8 mouse cellular contexts compared by ENCODE assay signal in the genomic region with DNA sequence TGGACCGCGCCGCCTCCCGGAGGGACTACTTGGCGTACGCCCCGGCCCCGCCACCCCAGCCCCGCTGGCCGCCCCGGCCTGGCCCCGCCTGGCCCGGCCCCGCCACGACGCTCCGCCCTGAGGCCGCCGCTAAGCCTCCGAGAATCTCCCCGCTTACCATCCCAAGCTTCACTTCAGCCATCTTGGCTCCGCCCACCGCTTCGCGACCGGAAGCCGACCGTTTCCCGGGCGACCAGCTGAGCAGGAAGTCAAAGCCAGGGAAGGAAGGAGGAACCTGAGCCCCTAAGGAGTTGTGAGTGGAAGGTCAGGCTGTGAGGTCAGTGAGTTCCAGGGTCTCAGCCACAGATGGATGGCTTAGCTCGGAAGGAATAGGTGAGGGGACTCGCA. TPM values are rescaled to one million over a fixed set of nuclear protein-coding genes. Genes with fewer than 3 reads are reported as not detected.
A peak's percentile ranks its signal among the peaks of the same experiment; 100 is the strongest.
DNase-seq lines count a peak whose midpoint lies in the region; ATAC-seq lines count a peak whose summit lies in the region.

TSS of gene Bbs4 (minus strand) at position 256 of the 387 bp plus-strand sequence.

- no peaks in the 10 kb centered on the region for H3K36me3 ChIP-seq in forebrain, embryonic 10.5 days (replicated peaks)
- no peaks in the 10 kb centered on the region for H3K36me3 ChIP-seq in heart, embryonic 16.5 days (ENCODE audit: control insufficient read depth, insufficient read depth)
- no peaks in the 10 kb centered on the region for H3K36me3 ChIP-seq in liver, embryonic 15.5 days (replicated peaks)
- no peaks in the 10 kb centered on the region for H3K36me3 ChIP-seq in neural tube, embryonic 12.5 days

- H3K4me1 ChIP-seq in forebrain, embryonic 10.5 days, result peaks cover 15% of the 10 kb centered on the region
- peaks cover 3% of the 10 kb centered on the region; the same call in 1 of the 2 replicates for H3K4me1 ChIP-seq in heart, embryonic 16.5 days (ENCODE audit: control insufficient read depth, insufficient read depth, low read length)
- H3K4me1 ChIP-seq in liver, embryonic 15.5 days (replicated peaks), result peaks cover 12% of the 10 kb centered on the region
- peaks cover 10% of the 10 kb centered on the region; the same call in 1 of the 2 replicates for H3K4me1 ChIP-seq in neural tube, embryonic 12.5 days

- ATAC-seq in CD4-positive, CD25-positive, alpha-beta regulatory T cell, adult 4 months, result peak; percentile 96
- peak; percentile 96 for ATAC-seq in heart, embryonic 16.5 days (replicated peaks; ENCODE audit: extremely low read depth, insufficient read depth, low FRiP score)
- peak; percentile 100 for ATAC-seq in liver, embryonic 15.5 days (ENCODE audit: insufficient read depth)
- ATAC-seq in neural tube, embryonic 12.5 days (ENCODE audit: low FRiP score, low read depth), result peak; percentile 82

- peak within 1 kb of the TSS; percentile 84 for H3K9ac ChIP-seq in heart, embryonic 16.5 days (ENCODE audit: low read length)
- peak within 1 kb of the TSS; percentile 66 for H3K9ac ChIP-seq in liver, embryonic 15.5 days
- peak within 1 kb of the TSS; percentile 87 for H3K9ac ChIP-seq in neural tube, embryonic 12.5 days

- peak; percentile 85 for DNase-seq in c-Kit-negative CD71-positive TER-119-positive erythroid progenitor cells, embryonic 14.5 days (ENCODE audit: low read depth, low spot score)
- peak; percentile 93 for DNase-seq in forebrain, embryonic 10.5 days (ENCODE audit: extremely low spot score, low spot score)
- DNase-seq in kidney, postnatal 36 days, result peak; percentile 96 to 98
- peak; percentile 79 for DNase-seq in telencephalon, adult 2 months (ENCODE audit: low read depth, low spot score)

- peak within 1 kb of the TSS; percentile 91 for H3K27ac ChIP-seq in forebrain, embryonic 10.5 days
- H3K27ac ChIP-seq in heart, embryonic 16.5 days (ENCODE audit: low read length), result peak within 1 kb of the TSS; percentile 89
- H3K27ac ChIP-seq in liver, embryonic 15.5 days (replicated peaks), result peak within 1 kb of the TSS; percentile 66
- peak within 1 kb of the TSS; percentile 53; the same call in 1 of the 2 replicates for H3K27ac ChIP-seq in neural tube, embryonic 12.5 days

- WGBS in forebrain, embryonic 10.5 days, result under 1% methylated on average over 32 of the region's 32 CpGs
- WGBS in heart, embryonic 16.5 days, result under 1% methylated on average over 32 of the region's 32 CpGs
- WGBS in liver, embryonic 15.5 days (ENCODE audit: insufficient replicate concordance), result 1% methylated on average over 32 of the region's 32 CpGs
- WGBS in neural tube, embryonic 12.5 days, result under 1% methylated on average over 32 of the region's 32 CpGs

- H3K9me3 ChIP-seq in forebrain, embryonic 10.5 days, result no peaks in the 10 kb centered on the region
- no peaks in the 10 kb centered on the region for H3K9me3 ChIP-seq in heart, embryonic 16.5 days (replicated peaks; ENCODE audit: control insufficient read depth, low read length)
- H3K9me3 ChIP-seq in liver, embryonic 15.5 days (replicated peaks), result no peaks in the 10 kb centered on the region
- no peaks in the 10 kb centered on the region for H3K9me3 ChIP-seq in neural tube, embryonic 12.5 days

- H3K4me3 ChIP-seq in forebrain, embryonic 10.5 days, result peak within 1 kb of the TSS; percentile 71
- H3K4me3 ChIP-seq in heart, embryonic 16.5 days (ENCODE audit: low read length), result peak within 1 kb of the TSS; percentile 84
- peak within 1 kb of the TSS; percentile 69 for H3K4me3 ChIP-seq in liver, embryonic 15.5 days (replicated peaks)
- peak within 1 kb of the TSS; percentile 88 for H3K4me3 ChIP-seq in neural tube, embryonic 12.5 days

- peak within 1 kb of the TSS; percentile 85 for H3K4me2 ChIP-seq in heart, embryonic 16.5 days (ENCODE audit: low read depth, low read length)
- H3K4me2 ChIP-seq in liver, embryonic 15.5 days, result peak within 1 kb of the TSS; percentile 87
- H3K4me2 ChIP-seq in neural tube, embryonic 12.5 days (replicated peaks), result peak within 1 kb of the TSS; percentile 66

- H3K27me3 ChIP-seq in forebrain, embryonic 10.5 days (ENCODE audit: poor library complexity, severe bottlenecking), result no peaks in the 10 kb centered on the region
- no peaks in the 10 kb centered on the region for H3K27me3 ChIP-seq in heart, embryonic 16.5 days (ENCODE audit: control insufficient read depth, insufficient read depth, low read length)
- no peaks in the 10 kb centered on the region for H3K27me3 ChIP-seq in liver, embryonic 15.5 days
- H3K27me3 ChIP-seq in neural tube, embryonic 12.5 days (replicated peaks), result no peaks in the 10 kb centered on the region

RNA-seq across cellular contexts. Expression of gene Bbs4, which starts in this region (rescaled TPM):
- polyA plus RNA-seq in CD4-positive, CD25-positive, alpha-beta regulatory T cell, adult 4 months (2017; shearing (Covaris generic)), result 10 to 100 TPM; 15.7 to 18.1 TPM
- 20.2 and 21.9 TPM in 2 replicates for polyA plus RNA-seq in forebrain, embryonic 10.5 days (2016; fragmentation: Nextera tagmentation; extraction: Ambion mirVana)
- polyA plus RNA-seq in heart, embryonic 16.5 days (2015; fragmentation: Nextera tagmentation; extraction: Ambion mirVana), result 6.3 and 7.5 TPM in 2 replicates
- polyA plus RNA-seq in liver, embryonic 15.5 days (2015; fragmentation: Nextera tagmentation; extraction: Ambion mirVana), result 1.5 and 1.8 TPM in 2 replicates
- polyA plus RNA-seq in neural tube, embryonic 12.5 days (2016; fragmentation: Nextera tagmentation; extraction: Ambion mirVana), result 19.9 and 26.8 TPM in 2 replicates

Comparison
In these comparisons a context has a peak if more than half of its experiments do, and no peak if none do; other contexts are left out.
1. Peak in every context shown above with its lines: DNase-seq, ATAC-seq, H3K4me3 ChIP-seq and H3K27ac ChIP-seq.